Mouse (Mus musculus): ENCODE data around the gene Armcx6.
"Not testable (repeated sequence)": the region's sequence is repeated elsewhere in the genome, so short reads cannot be mapped to it uniquely, and the experiment has no call there.

The Armcx6 gene

GRCm38 (mm10) chrX:134750764-134751592, at the start of gene Armcx6:
Armcx6 (minus strand) TSS chrX:134751417.
- peak; percentile 77 for DNase-seq

GRCm38 (mm10) chrX:134787728-134788127, 36.5 kb upstream of the Armcx6 start:
- DNase-seq, result no peak

- DNase-seq, result not testable (repeated sequence)
Observed at GRCm38 (mm10) chrX:134763428-134764198, 12.4 kb upstream of the Armcx6 start.

GRCm38 (mm10) chrX:134757293-134757995, 6.2 kb upstream of the Armcx6 start:
- DNase-seq, result no peak

- peak; percentile 76 for DNase-seq
Observed at GRCm38 (mm10) chrX:134756434-134757292, 5.4 kb upstream of the Armcx6 start, which contains the start of gene Armcx3. Armcx3 (plus strand) TSS chrX:134756595.

GRCm38 (mm10) chrX:134752584-134752983, 1.4 kb upstream of the Armcx6 start:
- DNase-seq, result no peak

GRCm38 (mm10) chrX:134751910-134752309, 693 bp upstream of the Armcx6 start:
- no peak for DNase-seq

- DNase-seq, result peak; percentile 11
Observed at GRCm38 (mm10) chrX:134746459-134746858, 4.8 kb downstream of the Armcx6 start.

- no peak for DNase-seq
Observed at GRCm38 (mm10) chrX:134741862-134742261, 9.4 kb downstream of the Armcx6 start.

GRCm38 (mm10) chrX:134739160-134739559, 12.1 kb downstream of the Armcx6 start:
- no peak for DNase-seq

- no peak for DNase-seq
Observed at GRCm38 (mm10) chrX:134737796-134738195, 13.4 kb downstream of the Armcx6 start.

GRCm38 (mm10) chrX:134729778-134730177, 21.4 kb downstream of the Armcx6 start:
- DNase-seq, result no peak

- DNase-seq, result not testable (repeated sequence)
Observed at GRCm38 (mm10) chrX:134723762-134724161, 27.5 kb downstream of the Armcx6 start.

- DNase-seq, result peak; percentile 58
Observed at GRCm38 (mm10) chrX:134718524-134718923, 32.7 kb downstream of the Armcx6 start.

- DNase-seq, result peak; percentile 75
Observed at GRCm38 (mm10) chrX:134717752-134718308, 33.4 kb downstream of the Armcx6 start, which contains the start of gene Armcx1. Armcx1 (plus strand) TSS chrX:134717963.

GRCm38 (mm10) chrX:134716863-134717262, 34.4 kb downstream of the Armcx6 start:
- DNase-seq, result no peak

Data from layer of hippocampus, adult 9-11 months (tissue).